Mouse (Mus musculus) MEL (cell line): ENCODE data around the gene Rhof. TPM values are rescaled to one million over a fixed set of nuclear protein-coding genes. Genes with fewer than 3 reads are reported as not detected.

Experiments used
- DNase-seq: peaks from one replicate; pipeline ENCODE4 v3.0.0; 2011; ENCODE audit warnings: low read depth, low spot score
- H3K27ac ChIP-seq: 2 replicates; pipeline ENCODE4 v1.5.1; 2012; ENCODE audit warnings: low read depth, mild to moderate bottlenecking, control low read depth, low read length, moderate library complexity; ENCODE audit not compliant: control insufficient read depth
- H3K27me3 ChIP-seq, 2 experiments: fragments of 150-350 bp in 1 of 2; sonication (generic) in 1 of 2; 2 replicates each; pipeline ENCODE4 v1.6.1; 2012; ENCODE audit warnings: low read length in 2 of 2, mild to moderate bottlenecking in 2 of 2, improper control_type of control experiment in 1 of 2, moderate library complexity in 1 of 2; ENCODE audit not compliant: insufficient read depth in 2 of 2, control insufficient read depth in 1 of 2
- H3K36me3 ChIP-seq, 2 experiments: 2 replicates each; pipeline ENCODE4 v1.6.1; 2012 to 2014; ENCODE audit warnings: low read length in 2 of 2, improper control_type of control experiment in 1 of 2, inconsistent platforms in 1 of 2, mild to moderate bottlenecking in 1 of 2; ENCODE audit not compliant: insufficient read depth in 2 of 2, control insufficient read depth in 1 of 2
- H3K4me1 ChIP-seq, 2 experiments: fragments of 150-350 bp in 1 of 2; sonication (generic) in 1 of 2; 2 replicates each; pipeline ENCODE4 v1.6.1; 2012; ENCODE audit warnings: low read length in 2 of 2, improper control_type of control experiment in 1 of 2, mild to moderate bottlenecking in 1 of 2; ENCODE audit not compliant: insufficient read depth in 2 of 2, control insufficient read depth in 1 of 2
- H3K4me3 ChIP-seq, 2 experiments: fragments of 150-350 bp in 1 of 2; sonication (generic) in 1 of 2; 2 replicates each; pipeline ENCODE4 v1.5.1; 2012; ENCODE audit warnings: low read depth in 2 of 2, low read length in 2 of 2, mild to moderate bottlenecking in 2 of 2, moderate library complexity in 2 of 2, control low read depth in 1 of 2, improper control_type of control experiment in 1 of 2; ENCODE audit not compliant: control insufficient read depth in 1 of 2, insufficient read depth in 1 of 2
- H3K79me2 ChIP-seq: 2 replicates; pipeline ENCODE4 v1.6.1; 2012; ENCODE audit warnings: mild to moderate bottlenecking, low read length, moderate library complexity; ENCODE audit not compliant: control insufficient read depth, poor library complexity, insufficient read depth
- H3K9ac ChIP-seq: 2 replicates; pipeline ENCODE4 v1.6.1; 2012; ENCODE audit warnings: low read depth, mild to moderate bottlenecking, control low read depth, low read length, moderate library complexity; ENCODE audit not compliant: control insufficient read depth, poor library complexity, severe bottlenecking
- H3K9me3 ChIP-seq: fragments of 150-350 bp; sonication (generic); replicated peaks from 2 replicates; pipeline ENCODE4 v1.6.1; 2012; ENCODE audit warnings: mild to moderate bottlenecking, low read length, improper control_type of control experiment, moderate library complexity; ENCODE audit not compliant: insufficient read depth
- BHLHE40 ChIP-seq: IDR thresholded peaks from 2 replicates; pipeline ENCODE4 v1.6.1; 2012; ENCODE audit warnings: low read depth, mild to moderate bottlenecking, inconsistent platforms, low read length, improper control_type of control experiment, borderline replicate concordance
- CHD1 ChIP-seq: IDR thresholded peaks from 2 replicates; pipeline ENCODE4 v1.6.1; 2012; ENCODE audit warnings: low read depth, mild to moderate bottlenecking, inconsistent platforms, low read length, improper control_type of control experiment
- CHD2 ChIP-seq: IDR thresholded peaks from 2 replicates; pipeline ENCODE4 v1.6.1; 2011; ENCODE audit warnings: low read length, improper control_type of control experiment
- CTCF ChIP-seq, 3 experiments: IDR thresholded peaks in 2 of 3; conservative IDR thresholded peaks in 1 of 3; 2 replicates each; pipeline ENCODE4 v1.5.1; 2011 to 2012; ENCODE audit warnings: low read length in 3 of 3, low read depth in 2 of 3, mild to moderate bottlenecking in 2 of 3, improper control_type of control experiment in 1 of 3, inconsistent platforms in 1 of 3, mixed read lengths in 1 of 3, moderate library complexity in 1 of 3; ENCODE audit not compliant: control insufficient read depth in 1 of 3, insufficient read depth in 1 of 3, poor library complexity in 1 of 3, severe bottlenecking in 1 of 3
- E2F4 ChIP-seq: IDR thresholded peaks from 2 replicates; pipeline ENCODE4 v1.6.1; 2011; ENCODE audit warnings: low read depth, low read length, improper control_type of control experiment, borderline replicate concordance
- ELF1 ChIP-seq: IDR thresholded peaks from 2 replicates; pipeline ENCODE4 v1.6.1; 2014; ENCODE audit warnings: low read depth, mild to moderate bottlenecking, inconsistent platforms, low read length, improper control_type of control experiment, moderate library complexity
- EP300 ChIP-seq, 2 experiments: IDR thresholded peaks; 2 replicates each; pipeline ENCODE4 v1.6.1; 2011; ENCODE audit warnings: improper control_type of control experiment in 2 of 2, low read length in 2 of 2, low read depth in 1 of 2, mild to moderate bottlenecking in 1 of 2
- ETS1 ChIP-seq: IDR thresholded peaks from 2 replicates; pipeline ENCODE4 v1.6.1; 2012; ENCODE audit warnings: low read depth, mild to moderate bottlenecking, inconsistent platforms, low read length, improper control_type of control experiment, moderate library complexity
- GABPA ChIP-seq: IDR thresholded peaks from 2 replicates; pipeline ENCODE4 v1.6.1; 2012; ENCODE audit warnings: low read depth, mild to moderate bottlenecking, inconsistent platforms, low read length, improper control_type of control experiment, moderate library complexity
- GATA1 ChIP-seq: IDR thresholded peaks from 2 replicates; pipeline ENCODE4 v1.6.1; 2011; ENCODE audit warnings: low read depth, low read length, improper control_type of control experiment
- HCFC1 ChIP-seq: IDR thresholded peaks from 2 replicates; pipeline ENCODE4 v1.6.1; 2012; ENCODE audit warnings: low read depth, mild to moderate bottlenecking, inconsistent platforms, low read length, improper control_type of control experiment, moderate library complexity
- JUND ChIP-seq: IDR thresholded peaks from 2 replicates; pipeline ENCODE4 v1.6.1; 2011; ENCODE audit warnings: low read depth, mild to moderate bottlenecking, improper control_type of control experiment, low read length
- MAFK ChIP-seq: IDR thresholded peaks from 2 replicates; pipeline ENCODE4 v1.6.1; 2011; ENCODE audit warnings: low read depth, mild to moderate bottlenecking, low read length, improper control_type of control experiment, borderline replicate concordance
- MAX ChIP-seq: IDR thresholded peaks from 2 replicates; pipeline ENCODE4 v1.6.1; 2011; ENCODE audit warnings: low read length, improper control_type of control experiment
- MAZ ChIP-seq: IDR thresholded peaks from 2 replicates; pipeline ENCODE4 v1.6.1; 2012; ENCODE audit warnings: low read depth, mild to moderate bottlenecking, inconsistent platforms, low read length, improper control_type of control experiment
- MEF2A ChIP-seq: IDR thresholded peaks from 2 replicates; pipeline ENCODE4 v1.6.1; 2014; ENCODE audit warnings: low read depth, mild to moderate bottlenecking, inconsistent platforms, low read length, improper control_type of control experiment; ENCODE audit not compliant: poor library complexity, insufficient replicate concordance, severe bottlenecking; ENCODE audit errors: extremely low read depth
- MXI1 ChIP-seq: IDR thresholded peaks from 2 replicates; pipeline ENCODE4 v1.6.1; 2011; ENCODE audit warnings: mild to moderate bottlenecking, low read depth, low read length, improper control_type of control experiment
- MYB ChIP-seq: IDR thresholded peaks from 2 replicates; pipeline ENCODE4 v1.6.1; 2011; ENCODE audit warnings: mild to moderate bottlenecking, low read depth, low read length, improper control_type of control experiment
- MYC ChIP-seq: IDR thresholded peaks from 2 replicates; pipeline ENCODE4 v1.6.1; 2011; ENCODE audit warnings: low read depth, mild to moderate bottlenecking, low read length, improper control_type of control experiment, moderate library complexity
- NELFE ChIP-seq: IDR thresholded peaks from 2 replicates; pipeline ENCODE4 v1.6.1; 2011; ENCODE audit warnings: low read depth, low read length, improper control_type of control experiment
- NRF1 ChIP-seq: IDR thresholded peaks from 2 replicates; pipeline ENCODE4 v1.6.1; 2014; ENCODE audit warnings: low read depth, mild to moderate bottlenecking, inconsistent platforms, low read length, improper control_type of control experiment, moderate library complexity; ENCODE audit not compliant: poor library complexity, insufficient read depth, severe bottlenecking
- POLR2A ChIP-seq, 2 experiments: IDR thresholded peaks; 2 replicates each; pipeline ENCODE4 v1.6.1; 2011 to 2012; ENCODE audit warnings: low read length in 2 of 2, mild to moderate bottlenecking in 2 of 2, control low read depth in 1 of 2, improper control_type of control experiment in 1 of 2, low read depth in 1 of 2, moderate library complexity in 1 of 2; ENCODE audit not compliant: control insufficient read depth in 1 of 2, insufficient read depth in 1 of 2, poor library complexity in 1 of 2
- POLR2AphosphoS2 ChIP-seq: IDR thresholded peaks from 2 replicates; pipeline ENCODE4 v1.6.1; 2011; ENCODE audit warnings: low read length, improper control_type of control experiment
- POLR2AphosphoS5 ChIP-seq: IDR thresholded peaks from 2 replicates; pipeline ENCODE4 v1.6.1; 2012; ENCODE audit warnings: low read depth, borderline replicate concordance, mild to moderate bottlenecking, inconsistent platforms, low read length, moderate library complexity, mixed read lengths
- RAD21 ChIP-seq: IDR thresholded peaks from 2 replicates; pipeline ENCODE4 v1.6.1; 2011; ENCODE audit warnings: mild to moderate bottlenecking, low read depth, low read length, improper control_type of control experiment
- RCOR1 ChIP-seq: IDR thresholded peaks from 2 replicates; pipeline ENCODE4 v1.6.1; 2012; ENCODE audit warnings: low read depth, mild to moderate bottlenecking, inconsistent platforms, low read length, improper control_type of control experiment
- SIN3A ChIP-seq: IDR thresholded peaks from 2 replicates; pipeline ENCODE4 v1.6.1; 2012; ENCODE audit warnings: low read length, improper control_type of control experiment, inconsistent platforms
- SMC3 ChIP-seq: IDR thresholded peaks from 2 replicates; pipeline ENCODE4 v1.6.1; 2011; ENCODE audit warnings: low read depth, low read length, improper control_type of control experiment
- TCF12 ChIP-seq: IDR thresholded peaks from 2 replicates; pipeline ENCODE4 v1.6.1; 2014; ENCODE audit warnings: low read depth, mild to moderate bottlenecking, inconsistent platforms, low read length, improper control_type of control experiment, moderate library complexity
- UBTF ChIP-seq: IDR thresholded peaks from 2 replicates; pipeline ENCODE4 v1.6.1; 2012; ENCODE audit warnings: low read depth, mild to moderate bottlenecking, inconsistent platforms, low read length, improper control_type of control experiment, moderate library complexity, borderline replicate concordance; ENCODE audit not compliant: insufficient read depth
- USF1 ChIP-seq: IDR thresholded peaks from 2 replicates; pipeline ENCODE4 v1.6.1; 2014; ENCODE audit warnings: low read depth, mild to moderate bottlenecking, inconsistent platforms, low read length, improper control_type of control experiment, moderate library complexity
- USF2 ChIP-seq, 2 experiments: IDR thresholded peaks; 2 replicates each; pipeline ENCODE4 v1.6.1; 2011 to 2012; ENCODE audit warnings: improper control_type of control experiment in 2 of 2, low read length in 2 of 2, borderline replicate concordance in 1 of 2, inconsistent platforms in 1 of 2, low read depth in 1 of 2, mild to moderate bottlenecking in 1 of 2; ENCODE audit not compliant: insufficient read depth in 1 of 2
- ZC3H11A ChIP-seq: IDR thresholded peaks from 2 replicates; pipeline ENCODE4 v1.6.1; 2012; ENCODE audit warnings: low read depth, mild to moderate bottlenecking, inconsistent platforms, low read length, improper control_type of control experiment
- ZKSCAN1 ChIP-seq: IDR thresholded peaks from 2 replicates; pipeline ENCODE4 v1.6.1; 2012; ENCODE audit warnings: low read depth, mild to moderate bottlenecking, inconsistent platforms, low read length, improper control_type of control experiment, moderate library complexity
- ZMIZ1 ChIP-seq: IDR thresholded peaks from 2 replicates; pipeline ENCODE4 v1.6.1; 2012; ENCODE audit warnings: low read depth, mild to moderate bottlenecking, inconsistent platforms, low read length, improper control_type of control experiment, moderate library complexity
- polyA plus RNA-seq, 2 experiments: library from polyadenylated mRNA; stranded (reverse) in 1 of 2; unstranded in 1 of 2; fragments of >175 nt in 1 of 2; fragments of >200 nt in 1 of 2; gene quantifications; 2 replicates each; pipeline versions ENCODE4 v1.2.1 to v1.2.4; 2012; ENCODE audit warnings: low replicate concordance in 2 of 2, low read depth in 1 of 2; ENCODE audit not compliant: insufficient read length in 2 of 2, insufficient read depth in 1 of 2, missing spikeins in 1 of 2
- total RNA-seq: library from RNA; depleted of rRNA; stranded (reverse); fragments of 300-350 nt; gene quantifications from 2 replicates; pipeline ENCODE4 v1.2.3, GENCODE M21; 2012

Rhof gene
- total and polyA plus RNA-seq, 3 experiments = 2.5 to 10.4 TPM; not detected in 1

DNA sequence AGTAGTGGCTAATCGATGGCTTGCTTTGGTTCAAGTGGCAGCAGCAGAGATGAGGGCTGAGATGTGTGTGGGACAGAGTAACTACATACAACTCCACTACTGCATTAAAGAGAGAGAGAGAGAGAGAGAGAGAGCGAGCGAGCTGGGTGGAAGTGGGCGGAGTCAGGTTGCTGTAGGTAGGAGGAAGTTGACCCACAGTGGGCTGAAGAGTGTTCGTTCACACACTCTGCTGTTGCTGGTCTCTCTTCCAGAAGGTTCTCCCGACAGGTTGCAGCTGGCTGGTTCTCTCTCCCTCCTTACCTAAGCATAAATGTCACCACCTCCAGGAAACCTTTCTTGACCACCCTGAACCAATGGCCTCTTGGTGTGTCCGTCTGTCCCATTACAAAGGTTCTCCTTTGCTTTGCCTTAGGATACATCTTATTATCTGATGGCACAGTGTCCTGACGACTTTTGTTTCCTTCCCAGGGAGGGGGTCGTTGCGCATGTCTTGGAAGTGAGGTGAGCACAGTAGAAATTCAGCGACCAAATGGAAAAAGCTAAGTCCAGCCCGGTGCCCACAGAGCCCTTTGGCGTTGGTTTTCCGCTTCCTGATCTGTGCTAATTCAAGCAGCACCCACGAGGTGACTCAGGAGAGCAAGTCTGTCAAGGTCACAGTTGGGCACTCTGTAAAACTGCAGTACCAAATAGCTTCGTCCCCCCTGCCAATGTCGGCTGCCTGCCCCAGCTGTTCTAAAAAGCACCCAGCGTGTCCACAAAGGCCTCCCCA, 6.7 kb downstream of the Rhof start:
- peak overlapping the region; percentile 58 for H3K9ac ChIP-seq
- no peak for TF ChIP-seq RCOR1
- no peak for TF ChIP-seq MAX
- no peak for TF ChIP-seq USF2 (IDR thresholded peaks at IDR 0.05; ENCODE audit: borderline replicate concordance in 1 of 2, insufficient read depth in 1 of 2, low read depth in 1 of 2, low read length in 2 of 2)
- no peak for TF ChIP-seq NRF1
- no peak for TF ChIP-seq UBTF
- peak; percentile 16; the same call in 1 of the 2 replicates for TF ChIP-seq SMC3
- TF ChIP-seq BHLHE40 = no peak
- peak; percentile 57 for TF ChIP-seq NELFE
- no peak for TF ChIP-seq ZC3H11A
- peak; percentile 98 for TF ChIP-seq JUND
- no peak for TF ChIP-seq POLR2AphosphoS2
- TF ChIP-seq MAFK = no peak
- no peak for TF ChIP-seq POLR2AphosphoS5
- TF ChIP-seq ETS1 = 0 out of 2 replicates have a peak, but pooled peaks have one; percentile 40
- TF ChIP-seq SIN3A = peak; percentile 60; the same call in 1 of the 2 replicates
- TF ChIP-seq GATA1 = peak; percentile 33; the same call in 1 of the 2 replicates
- no peak for TF ChIP-seq ELF1
- peak; percentile 30 to 67; a peak in 2 of 4 replicates for TF ChIP-seq POLR2A (IDR thresholded peaks at IDR 0.05; ENCODE audit: control insufficient read depth in 1 of 2, insufficient read depth in 1 of 2, low read depth in 1 of 2, low read length in 2 of 2, poor library complexity in 1 of 2)
- no peak for TF ChIP-seq EP300 (IDR thresholded peaks at IDR 0.05; ENCODE audit: low read depth in 1 of 2, low read length in 2 of 2)
- no peak for TF ChIP-seq CTCF (IDR thresholded peaks at IDR 0.05 in 2 of 3, conservative IDR thresholded peaks at IDR 0.05 in 1 of 3; ENCODE audit: control insufficient read depth in 1 of 3, insufficient read depth in 1 of 3, low read depth in 2 of 3, low read length in 3 of 3, poor library complexity in 1 of 3, severe bottlenecking in 1 of 3)
- TF ChIP-seq RAD21 = no peak
- no peak for TF ChIP-seq MEF2A
- no peak for TF ChIP-seq CHD2
- TF ChIP-seq HCFC1 = 0 out of 2 replicates have a peak, but pooled peaks have one; percentile 43
- TF ChIP-seq MYC = no peak
- TF ChIP-seq USF1 = no peak
- no peak for TF ChIP-seq ZKSCAN1
- TF ChIP-seq GABPA = no peak
- no peak for TF ChIP-seq CHD1
- TF ChIP-seq TCF12 = no peak
- TF ChIP-seq ZMIZ1 = no peak
- peak; percentile 22 for TF ChIP-seq MXI1
- no peak for TF ChIP-seq E2F4
- TF ChIP-seq MAZ = 0 out of 2 replicates have a peak, but pooled peaks have one; percentile 55
- no peak for TF ChIP-seq MYB

More for the DNA sequence above, 6.7 kb downstream of the Rhof start:
- peaks cover 17 to 48% of the 10 kb centered on the region in 2 experiments for H3K4me1 ChIP-seq
- H3K4me3 ChIP-seq = peak overlapping the region; percentile 10 to 40; a peak in 3 of 4 replicates
- H3K27me3 ChIP-seq = no peaks in the 10 kb centered on the region
- peak overlapping the region; percentile 42 for H3K27ac ChIP-seq
- H3K9me3 ChIP-seq = no peaks in the 10 kb centered on the region
- peaks cover 0 to 37% of the 10 kb centered on the region in 2 experiments; a peak in 2 of 4 replicates for H3K36me3 ChIP-seq
- H3K79me2 ChIP-seq = no peaks in the 10 kb centered on the region
- DNase-seq = peak; percentile 84
